Mouse (Mus musculus): ENCODE measurements at regions not wholly inside any gene's neighbourhood (a gene's known extent, or its start where the extent isn't known, plus 50 kb on each side); places are given as distances from the start of the nearest gene placed in this dataset.

DNA sequence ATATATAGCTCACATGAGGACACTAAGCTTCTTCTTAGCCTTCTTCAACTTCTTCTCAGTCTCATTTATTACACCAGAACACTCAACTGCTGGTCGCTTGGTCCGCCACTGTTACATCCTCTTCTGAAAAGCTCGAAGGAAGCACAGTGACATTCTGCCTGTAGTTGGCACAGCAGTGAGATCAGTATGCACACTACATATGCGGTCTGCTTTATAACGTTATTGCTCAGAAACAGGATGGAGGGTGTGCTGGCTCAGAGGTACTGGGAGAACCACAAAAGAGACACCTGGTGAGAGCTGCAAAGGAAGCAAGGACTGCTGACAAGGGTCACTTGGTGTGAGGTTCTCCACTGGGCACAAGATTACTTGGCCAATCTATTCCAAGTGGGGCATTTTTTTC is 179.5 kb downstream of the Ets1 start:
- Histone ChIP-seq H3K4me2 (no peak overlapping the region), H3K9ac (no peak overlapping the region), H3K9me3 (replicated peaks) (no peaks in the 10 kb centered on the region), H3K4me1 (peaks cover 28% of the 10 kb centered on the region), H3K36me3 (no peaks in the 10 kb centered on the region), H3K4me3 (replicated peaks) (no peak overlapping the region), H3K27me3 (no peaks in the 10 kb centered on the region), H3K27ac (no peak overlapping the region)
- no peak for ATAC-seq (replicated peaks; ENCODE audit: low FRiP score)
- 89% methylated on average over 5 of the region's 5 CpGs for WGBS

DNA sequence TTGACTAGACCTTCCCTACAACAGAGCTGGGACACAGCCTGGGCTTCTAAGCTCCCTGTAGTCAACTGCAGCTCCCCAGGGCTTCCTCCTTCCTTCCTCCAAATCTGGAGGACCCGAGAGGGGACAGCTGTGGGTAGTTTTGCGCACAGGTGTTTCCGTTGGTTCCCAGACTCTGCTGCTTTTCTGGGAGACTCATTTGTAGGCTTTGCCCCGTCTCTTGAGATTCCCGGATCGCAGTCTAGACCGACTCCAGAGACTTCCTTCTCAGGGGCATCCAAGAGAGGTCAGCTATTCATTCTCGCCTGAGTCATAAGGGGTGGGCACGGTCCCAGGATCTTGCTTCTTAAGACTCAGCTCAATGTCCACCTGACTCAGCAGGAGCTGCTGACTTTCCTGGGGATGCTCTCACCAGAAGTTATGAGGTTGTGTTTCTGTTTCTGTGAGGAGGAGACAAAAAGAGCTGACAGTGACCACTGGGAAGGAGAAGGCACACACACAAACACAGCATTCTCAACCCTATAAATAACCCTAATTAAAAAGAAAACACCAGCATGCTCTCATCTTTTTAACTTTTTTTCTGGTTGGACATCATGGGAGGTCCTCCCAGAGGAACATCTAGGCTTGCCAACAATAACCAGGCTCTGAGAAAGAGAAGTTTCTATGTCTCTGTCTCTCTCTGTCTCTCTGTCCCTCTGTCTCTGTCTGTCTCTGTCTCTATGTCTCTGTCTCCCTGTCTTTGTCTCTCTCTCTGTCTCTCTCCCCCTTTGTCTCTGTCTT is 180.8 kb downstream of the Ets1 start:
- Histone ChIP-seq H3K27ac (peak overlapping the region; percentile 83), H3K9ac (no peak overlapping the region), H3K4me2 (peak overlapping the region; percentile 20; the same call in 1 of the 2 replicates), H3K4me1 (peaks cover 28% of the 10 kb centered on the region), H3K36me3 (no peaks in the 10 kb centered on the region), H3K27me3 (no peaks in the 10 kb centered on the region), H3K4me3 (replicated peaks) (no peak overlapping the region), H3K9me3 (replicated peaks) (no peaks in the 10 kb centered on the region)
- WGBS = 56% methylated on average over 9 of the region's 9 CpGs
- peak; percentile 67 for ATAC-seq (replicated peaks; ENCODE audit: low FRiP score)

- Histone ChIP-seq H3K9me3 (replicated peaks) (no peaks in the 10 kb centered on the region), H3K27ac (peak overlapping the region; percentile 83), H3K27me3 (no peaks in the 10 kb centered on the region), H3K36me3 (no peaks in the 10 kb centered on the region), H3K4me3 (replicated peaks) (no peak overlapping the region), H3K4me2 (0 out of 2 replicates have a peak overlapping the region, but pooled peaks have one; percentile 20), H3K4me1 (peaks cover 28% of the 10 kb centered on the region), H3K9ac (no peak overlapping the region)
- WGBS = 26% methylated on average over 7 of the region's 7 CpGs
- ATAC-seq (replicated peaks; ENCODE audit: low FRiP score) = peak; percentile 71
Measured at GRCm38 (mm10) chr9:32817442-32818358, 181.7 kb downstream of the Ets1 start.

DNA sequence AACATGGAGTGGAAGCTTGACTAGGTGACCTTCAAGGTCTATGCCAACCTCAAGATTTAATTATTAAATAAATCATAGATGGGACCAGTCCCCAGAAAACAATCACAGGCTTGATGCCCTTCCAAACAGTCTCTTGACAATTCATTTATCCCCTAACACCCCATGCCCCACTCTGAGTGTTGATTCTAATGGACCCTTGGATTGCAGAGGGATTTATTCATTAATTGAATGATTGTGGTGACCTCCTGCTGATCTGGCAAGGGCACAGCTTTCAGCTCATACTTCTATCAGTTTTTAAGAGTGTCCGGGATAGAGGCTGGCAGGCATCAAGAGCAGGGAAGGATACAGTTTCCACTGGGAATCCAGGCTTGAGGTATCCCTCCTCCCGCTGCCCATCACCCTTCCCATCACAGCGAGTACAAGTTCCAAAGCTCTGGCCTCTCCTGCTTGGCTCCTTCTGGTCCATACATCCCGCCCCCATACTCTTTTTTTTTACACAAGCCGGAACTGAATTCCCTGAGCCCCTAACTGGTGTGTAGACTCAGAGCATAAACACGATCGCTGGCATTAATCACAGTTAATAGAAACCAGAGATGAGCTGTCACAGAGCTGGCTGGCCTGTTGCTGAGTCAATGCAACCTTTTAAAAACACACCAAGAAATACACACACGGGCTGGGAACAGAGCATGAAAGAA is 187.6 kb downstream of the Ets1 start:
- H3K4me2 ChIP-seq = peak overlapping the region; percentile 8; the same call in 1 of the 2 replicates
- 17% methylated on average over 8 of the region's 8 CpGs for whole genome bisulfite sequencing
- peak overlapping the region; percentile 64 for H3K27ac ChIP-seq

DNA sequence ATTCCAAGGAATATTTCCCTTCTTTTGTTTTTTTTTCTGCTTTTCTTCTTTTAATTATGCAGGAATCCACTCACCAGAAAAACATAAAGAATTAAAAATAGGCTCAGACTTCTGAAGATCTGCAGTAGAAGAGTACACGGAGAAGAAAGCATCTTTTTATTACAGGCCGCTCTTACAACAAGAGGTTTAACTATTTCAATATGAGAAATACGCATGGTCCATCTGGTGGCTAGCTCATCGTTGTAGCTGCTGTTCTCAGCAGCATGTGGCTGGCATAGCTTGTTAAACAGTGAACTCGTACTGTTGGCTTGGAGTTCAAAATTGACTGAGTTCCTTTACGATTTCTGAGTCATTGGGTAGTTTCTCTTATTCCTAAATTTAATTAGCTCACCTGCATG is 188.1 kb downstream of the Ets1 start:
- H3K27me3 ChIP-seq = no peaks in the 10 kb centered on the region
- no peaks in the 10 kb centered on the region for H3K9me3 ChIP-seq (replicated peaks)
- H3K4me1 ChIP-seq = peaks cover 12% of the 10 kb centered on the region
- H3K27ac ChIP-seq = peak overlapping the region; percentile 64; the same call in 1 of the 2 replicates
- no peak overlapping the region for H3K4me3 ChIP-seq (replicated peaks)
- H3K36me3 ChIP-seq = no peaks in the 10 kb centered on the region
- H3K4me2 ChIP-seq = 0 out of 2 replicates have a peak overlapping the region, but pooled peaks have one; percentile 8
- no peak for ATAC-seq (replicated peaks; ENCODE audit: low FRiP score)
- no peak overlapping the region for H3K9ac ChIP-seq
- WGBS = 46% methylated on average over 6 of the region's 6 CpGs

More for the DNA sequence above, 187.6 kb downstream of the Ets1 start:
- H3K4me3 ChIP-seq (replicated peaks) = no peak overlapping the region
- H3K4me1 ChIP-seq = peaks cover 12% of the 10 kb centered on the region
- H3K9me3 ChIP-seq (replicated peaks) = no peaks in the 10 kb centered on the region
- peak; percentile 76 for ATAC-seq (replicated peaks; ENCODE audit: low FRiP score)
- H3K9ac ChIP-seq = no peak overlapping the region
- H3K27me3 ChIP-seq = no peaks in the 10 kb centered on the region
- no peaks in the 10 kb centered on the region for H3K36me3 ChIP-seq

GRCm38 (mm10) chr9:32830268-32830891 is 194.4 kb downstream of the Ets1 start:
- ATAC-seq (replicated peaks; ENCODE audit: low FRiP score) = no peak
- Histone ChIP-seq H3K4me3 (replicated peaks) (no peak overlapping the region), H3K4me2 (no peak overlapping the region), H3K4me1 (peaks cover 19% of the 10 kb centered on the region), H3K27me3 (no peaks in the 10 kb centered on the region), H3K9ac (no peak overlapping the region), H3K9me3 (replicated peaks) (no peaks in the 10 kb centered on the region), H3K27ac (peak overlapping the region; percentile 64), H3K36me3 (no peaks in the 10 kb centered on the region)
- WGBS = 25% methylated on average over 2 of the region's 2 CpGs

DNA sequence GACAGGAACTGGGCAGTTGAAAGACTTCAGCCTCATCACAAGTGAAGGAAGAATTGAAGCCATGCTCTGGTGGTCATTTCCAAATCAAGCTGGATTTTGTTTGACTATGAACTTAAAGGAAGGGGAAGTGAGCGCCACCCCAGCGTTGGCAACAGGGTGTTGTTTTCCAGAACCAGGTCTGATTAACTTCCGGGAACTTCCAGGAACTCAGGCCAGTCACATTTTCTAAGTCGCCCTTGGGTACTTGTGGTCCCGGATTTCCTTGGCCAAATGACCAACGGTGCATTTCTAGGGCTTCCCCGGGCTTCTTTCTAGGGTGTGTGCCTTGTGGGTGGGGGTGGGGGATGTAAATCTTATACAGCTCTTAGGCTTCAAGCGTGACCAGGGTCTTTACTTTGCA is 197.4 kb downstream of the Ets1 start:
- Histone ChIP-seq H3K4me2 (no peak overlapping the region), H3K27ac (no peak overlapping the region), H3K4me3 (replicated peaks) (no peak overlapping the region), H3K9ac (no peak overlapping the region), H3K36me3 (no peaks in the 10 kb centered on the region), H3K4me1 (peaks cover 32% of the 10 kb centered on the region), H3K27me3 (no peaks in the 10 kb centered on the region), H3K9me3 (replicated peaks) (no peaks in the 10 kb centered on the region)
- 68% methylated on average over 8 of the region's 8 CpGs for WGBS
- ATAC-seq (replicated peaks; ENCODE audit: low FRiP score) = no peak

GRCm38 (mm10) chr9:32834751-32835625 is 199.0 kb downstream of the Ets1 start:
- peak overlapping the region; percentile 12; the same call in 1 of the 2 replicates for H3K4me2 ChIP-seq
- no peaks in the 10 kb centered on the region for H3K9me3 ChIP-seq (replicated peaks)
- H3K27me3 ChIP-seq = no peaks in the 10 kb centered on the region
- no peaks in the 10 kb centered on the region for H3K36me3 ChIP-seq
- peak; percentile 95 for ATAC-seq (replicated peaks; ENCODE audit: low FRiP score)
- no peak overlapping the region for H3K4me3 ChIP-seq (replicated peaks)
- WGBS = 34% methylated on average over 13 of the region's 13 CpGs
- peaks cover 30% of the 10 kb centered on the region for H3K4me1 ChIP-seq
- no peak overlapping the region for H3K9ac ChIP-seq
- peak overlapping the region; percentile 33 for H3K27ac ChIP-seq

DNA sequence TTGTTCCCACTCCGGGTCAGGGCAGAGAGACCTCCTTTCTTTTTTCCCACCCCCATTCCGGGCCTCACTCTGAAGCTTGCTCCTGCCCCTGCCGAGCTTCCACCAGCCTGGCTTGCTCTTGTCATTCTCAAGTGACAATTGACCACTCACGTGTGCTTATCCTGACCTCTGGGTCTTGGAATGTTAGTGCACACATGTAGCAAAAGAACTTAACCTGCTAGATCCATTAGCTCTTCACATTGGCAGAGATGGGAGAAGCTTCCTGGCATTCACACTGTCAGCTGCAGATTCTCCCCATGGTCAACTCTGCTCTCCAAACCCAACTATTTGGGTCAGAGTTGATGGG is 199.6 kb downstream of the Ets1 start:
- Histone ChIP-seq H3K36me3 (no peaks in the 10 kb centered on the region), H3K4me2 (peak overlapping the region; percentile 12; the same call in 1 of the 2 replicates), H3K9ac (no peak overlapping the region), H3K4me3 (replicated peaks) (no peak overlapping the region), H3K9me3 (replicated peaks) (no peaks in the 10 kb centered on the region), H3K4me1 (peaks cover 25% of the 10 kb centered on the region), H3K27me3 (no peaks in the 10 kb centered on the region), H3K27ac (peak overlapping the region; percentile 33)
- peak; percentile 73 for ATAC-seq (replicated peaks; ENCODE audit: low FRiP score)
- 8% methylated on average over 4 of the region's 4 CpGs for WGBS

DNA sequence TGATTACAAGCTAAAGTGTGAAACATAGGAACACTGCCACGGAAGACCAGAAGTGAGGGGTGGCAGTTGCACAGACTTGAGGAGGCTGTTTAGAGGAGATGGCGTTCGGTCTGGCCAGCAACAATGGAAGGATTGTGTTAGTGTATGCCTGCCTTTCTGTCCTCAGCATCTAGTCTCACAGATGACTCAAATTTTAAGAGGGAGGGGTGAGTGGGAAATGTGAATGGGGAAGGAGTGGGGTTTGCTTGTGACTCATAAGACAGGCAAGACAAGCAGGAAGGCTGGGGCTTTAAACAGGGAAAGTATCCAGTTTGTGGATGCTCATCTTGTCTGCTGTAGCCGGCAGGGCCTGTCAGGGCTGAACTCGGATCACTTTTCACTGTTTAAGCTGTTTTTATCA is 200.3 kb downstream of the Ets1 start:
- Histone ChIP-seq H3K4me2 (no peak overlapping the region), H3K9ac (no peak overlapping the region), H3K9me3 (replicated peaks) (no peaks in the 10 kb centered on the region), H3K4me3 (replicated peaks) (no peak overlapping the region), H3K4me1 (peaks cover 25% of the 10 kb centered on the region), H3K36me3 (no peaks in the 10 kb centered on the region), H3K27me3 (no peaks in the 10 kb centered on the region), H3K27ac (no peak overlapping the region; the same call in 1 of the 2 replicates)
- WGBS = 30% methylated on average over 5 of the region's 5 CpGs
- no peak for ATAC-seq (replicated peaks; ENCODE audit: low FRiP score)

- H3K4me1 ChIP-seq = 0 out of 2 replicates have a peak, but pooled peaks cover 3% of the 10 kb centered on the region
- no peak overlapping the region for H3K9ac ChIP-seq
- H3K27me3 ChIP-seq = no peaks in the 10 kb centered on the region
- WGBS = 96% methylated on average over 2 of the region's 2 CpGs
- H3K4me3 ChIP-seq (replicated peaks) = no peak overlapping the region
- no peak for ATAC-seq (replicated peaks; ENCODE audit: low FRiP score)
- no peak overlapping the region for H3K27ac ChIP-seq
- H3K4me2 ChIP-seq = no peak overlapping the region
- no peaks in the 10 kb centered on the region for H3K9me3 ChIP-seq (replicated peaks)
- H3K36me3 ChIP-seq = no peaks in the 10 kb centered on the region
Measured at GRCm38 (mm10) chr9:32847361-32847760, 211.3 kb downstream of the Ets1 start.
